Mouse (Mus musculus): ENCODE measurements around the gene Aloxe3.

Aloxe3 gene

GRCm38 (mm10) chr11:69095511-69096231, 30.0 kb upstream of the Aloxe3 start:
- DNase-seq = peak in 1 of 2 experiments; percentile 52

- DNase-seq = no peak
Observed at GRCm38 (mm10) chr11:69096360-69096986, 29.2 kb upstream of the Aloxe3 start.

GRCm38 (mm10) chr11:69096987-69097900, 28.5 kb upstream of the Aloxe3 start:
- peak; percentile 99 for DNase-seq

GRCm38 (mm10) chr11:69098039-69098761, 27.5 kb upstream of the Aloxe3 start:
- DNase-seq = no peak

- DNase-seq = peak; percentile 94 to 97
Observed at GRCm38 (mm10) chr11:69098762-69099091, 27.0 kb upstream of the Aloxe3 start.

- DNase-seq = peak; percentile 85 to 89
Observed at GRCm38 (mm10) chr11:69099177-69099914, 26.4 kb upstream of the Aloxe3 start.

GRCm38 (mm10) chr11:69099915-69100345, 25.8 kb upstream of the Aloxe3 start:
- DNase-seq = peak; percentile 94 to 95

GRCm38 (mm10) chr11:69100639-69101360, 24.9 kb upstream of the Aloxe3 start:
- DNase-seq = no peak

GRCm38 (mm10) chr11:69101604-69102402, 23.9 kb upstream of the Aloxe3 start:
- no peak for DNase-seq

GRCm38 (mm10) chr11:69102403-69102725, 23.3 kb upstream of the Aloxe3 start:
- DNase-seq = no peak

GRCm38 (mm10) chr11:69103121-69103520, 22.6 kb upstream of the Aloxe3 start:
- no peak for DNase-seq

- no peak for DNase-seq
Observed at GRCm38 (mm10) chr11:69103531-69104435, 21.9 kb upstream of the Aloxe3 start.

GRCm38 (mm10) chr11:69104487-69104886, 21.2 kb upstream of the Aloxe3 start:
- DNase-seq = no peak

- no peak for DNase-seq
Observed at GRCm38 (mm10) chr11:69105227-69105626, 20.5 kb upstream of the Aloxe3 start.

- DNase-seq = no peak
Observed at GRCm38 (mm10) chr11:69105796-69106195, 19.9 kb upstream of the Aloxe3 start.

GRCm38 (mm10) chr11:69106299-69106698, 19.4 kb upstream of the Aloxe3 start:
- DNase-seq = no peak

GRCm38 (mm10) chr11:69106842-69107241, 18.9 kb upstream of the Aloxe3 start:
- no peak for DNase-seq

GRCm38 (mm10) chr11:69107676-69108075, 18.0 kb upstream of the Aloxe3 start:
- DNase-seq = no peak

GRCm38 (mm10) chr11:69108223-69108622, 17.5 kb upstream of the Aloxe3 start:
- no peak for DNase-seq

Measured in kidney, postnatal 4 days (tissue).